In genomic region chr2:156066126-156066525, GRCm38 (mm10) we compare ENCODE assay signal across 9 mouse cellular contexts. TPM values are rescaled to one million over a fixed set of nuclear protein-coding genes. Genes with fewer than 3 reads are reported as not detected.
DNase-seq lines count a peak whose midpoint lies in the region; ATAC-seq lines count a peak whose summit lies in the region.
"Had no signal": no experiment of that assay in that cellular context is flagged by ENCODE, and none has a peak within 500 bp of the region (broad histone marks: within the 10 kb centered on the region; RNA-seq: fewer than 3 reads in every experiment).

No protein-coding gene starts in this region.

- H3K4me3 ChIP-seq in heart, embryonic 14.5 days (ENCODE audit: control insufficient read depth in 1 of 2, insufficient read depth in 1 of 2, low read depth in 1 of 2, low read length in 2 of 2) = peak overlapping the region; percentile 78 to 83
- peak overlapping the region; percentile 86 for H3K4me3 ChIP-seq in embryonic facial prominence, embryonic 10.5 days
- peak overlapping the region; percentile 82 for H3K4me3 ChIP-seq in midbrain, embryonic 15.5 days

- H3K9ac ChIP-seq in heart, embryonic 14.5 days (ENCODE audit: low read length) = peak overlapping the region; percentile 84
- H3K9ac ChIP-seq in midbrain, embryonic 15.5 days = peak overlapping the region; percentile 72

- no peaks in the 10 kb centered on the region for H3K27me3 ChIP-seq in heart, embryonic 14.5 days (ENCODE audit: control insufficient read depth, insufficient read depth, low read length)
- no peaks in the 10 kb centered on the region for H3K27me3 ChIP-seq in embryonic facial prominence, embryonic 10.5 days (replicated peaks; ENCODE audit: low read depth, poor library complexity, severe bottlenecking)
- no peaks in the 10 kb centered on the region for H3K27me3 ChIP-seq in midbrain, embryonic 15.5 days (replicated peaks)

- ATAC-seq in heart, embryonic 14.5 days (ENCODE audit: insufficient number of reproducible peaks, insufficient read depth, low FRiP score, low read depth) = peak; percentile 4; the same call in 1 of the 2 replicates
- peak; percentile 26 for ATAC-seq in midbrain, embryonic 15.5 days (replicated peaks)

- H3K4me2 ChIP-seq in heart, embryonic 14.5 days (ENCODE audit: low read length) = peak overlapping the region; percentile 97
- peak overlapping the region; percentile 84 for H3K4me2 ChIP-seq in midbrain, embryonic 15.5 days

- H3K27ac ChIP-seq in heart, embryonic 14.5 days (replicated peaks in 1 of 2; ENCODE audit: control insufficient read depth in 1 of 2, insufficient read depth in 1 of 2, low read depth in 2 of 2, low read length in 2 of 2) = no peak overlapping the region
- peak overlapping the region; percentile 96 for H3K27ac ChIP-seq in embryonic facial prominence, embryonic 10.5 days (replicated peaks)
- no peak overlapping the region for H3K27ac ChIP-seq in midbrain, embryonic 15.5 days

- H3K9me3 ChIP-seq in heart, embryonic 14.5 days (ENCODE audit: control insufficient read depth, low read length) = peaks cover 3% of the 10 kb centered on the region; the same call in 1 of the 2 replicates
- H3K9me3 ChIP-seq in embryonic facial prominence, embryonic 10.5 days = no peaks in the 10 kb centered on the region
- no peaks in the 10 kb centered on the region for H3K9me3 ChIP-seq in midbrain, embryonic 15.5 days

- H3K36me3 ChIP-seq in heart, embryonic 14.5 days (ENCODE audit: control insufficient read depth, insufficient read depth, low read length) = peaks cover 24% of the 10 kb centered on the region
- H3K36me3 ChIP-seq in embryonic facial prominence, embryonic 10.5 days (replicated peaks) = peaks cover 43% of the 10 kb centered on the region
- peaks cover 7% of the 10 kb centered on the region; the same call in 1 of the 2 replicates for H3K36me3 ChIP-seq in midbrain, embryonic 15.5 days (replicated peaks)

- no peak for DNase-seq in heart, postnatal 4 days
- DNase-seq in embryonic facial prominence, embryonic 10.5 days (ENCODE audit: low spot score) = no peak
- DNase-seq in kidney, adult 9 months = peak; percentile 33
- DNase-seq in spleen, postnatal 4 days (ENCODE audit: low spot score in 2 of 2) = no peak
- no peak for DNase-seq in left cerebral cortex, adult 18-20 months (ENCODE audit: low spot score in 2 of 2)
- DNase-seq in cerebellum, adult 9-10 months = no peak

- H3K4me1 ChIP-seq in heart, embryonic 14.5 days (ENCODE audit: control insufficient read depth in 2 of 2, insufficient read depth in 2 of 2, low read length in 2 of 2) = peaks cover 2 to 6% of the 10 kb centered on the region in 2 experiments; a peak in 3 of 4 replicates
- H3K4me1 ChIP-seq in embryonic facial prominence, embryonic 10.5 days = peaks cover 20% of the 10 kb centered on the region
- H3K4me1 ChIP-seq in midbrain, embryonic 15.5 days = peaks cover 11% of the 10 kb centered on the region; the same call in 1 of the 2 replicates

- WGBS in heart, embryonic 14.5 days = 37% methylated on average over 10 of the region's 10 CpGs
- 28% methylated on average over 10 of the region's 10 CpGs for WGBS in embryonic facial prominence, embryonic 10.5 days
- WGBS in midbrain, embryonic 15.5 days = 32% methylated on average over 10 of the region's 10 CpGs

RNA-seq across cellular contexts. Expression of gene Spag4, which starts 1.2 kb away (rescaled TPM):
- 1.8 and 2.3 TPM in 2 replicates for polyA plus RNA-seq in heart, embryonic 14.5 days (2014; fragmentation: Nextera tagmentation; extraction: Ambion mirVana)
- 1 to 10 TPM in 1 of 2 experiments, under 1 TPM in 1; 0.79 to 1.5 TPM for total RNA-seq in heart, postnatal 4 days (2021)
- polyA plus RNA-seq in embryonic facial prominence, embryonic 10.5 days (2016; fragmentation: Nextera tagmentation; extraction: Ambion mirVana) = 5.9 and 6.0 TPM in 2 replicates
- 7.6 and 8.0 TPM in 2 replicates for polyA plus RNA-seq in midbrain, embryonic 15.5 days (2015; fragmentation: Nextera tagmentation; extraction: Ambion mirVana)
- 1 to 10 TPM; 4.2 to 4.4 TPM for total RNA-seq in left cerebral cortex, adult 18-20 months (2021)

RNA-seq across cellular contexts. Expression of gene Fer1l4, which starts 13.4 kb away (rescaled TPM):
- not detected in 2 replicates for polyA plus RNA-seq in heart, embryonic 14.5 days (2014; fragmentation: Nextera tagmentation; extraction: Ambion mirVana)
- total RNA-seq in heart, postnatal 4 days (2021) = not detected
- polyA plus RNA-seq in embryonic facial prominence, embryonic 10.5 days (2016; fragmentation: Nextera tagmentation; extraction: Ambion mirVana) = 0.11 TPM in 1 of 2 replicates, not detected in the other
- polyA plus RNA-seq in midbrain, embryonic 15.5 days (2015; fragmentation: Nextera tagmentation; extraction: Ambion mirVana) = 0.13 TPM in 1 of 2 replicates, not detected in the other
- not detected for total RNA-seq in left cerebral cortex, adult 18-20 months (2021)
- polyA plus RNA-seq: Patski had no signal

RNA-seq across cellular contexts. Expression of gene Cpne1, which starts 45.6 kb away (rescaled TPM):
- polyA plus RNA-seq in heart, embryonic 14.5 days (2014; fragmentation: Nextera tagmentation; extraction: Ambion mirVana) = 21.8 and 22.1 TPM in 2 replicates
- 10 to 100 TPM; 16.4 to 19.3 TPM for total RNA-seq in heart, postnatal 4 days (2021)
- 75.6 and 79.6 TPM in 2 replicates for polyA plus RNA-seq in embryonic facial prominence, embryonic 10.5 days (2016; fragmentation: Nextera tagmentation; extraction: Ambion mirVana)
- polyA plus RNA-seq in midbrain, embryonic 15.5 days (2015; fragmentation: Nextera tagmentation; extraction: Ambion mirVana) = 27.5 and 29.6 TPM in 2 replicates
- 10 to 100 TPM; 23.4 to 25.3 TPM for total RNA-seq in left cerebral cortex, adult 18-20 months (2021)

RNA-seq across cellular contexts. Expression of gene Rbm12, which starts 45.7 kb away (rescaled TPM):
- 20.6 and 21.2 TPM in 2 replicates for polyA plus RNA-seq in heart, embryonic 14.5 days (2014; fragmentation: Nextera tagmentation; extraction: Ambion mirVana)
- 10 to 100 TPM; 40.2 to 43.6 TPM for total RNA-seq in heart, postnatal 4 days (2021)
- 50.8 and 52.6 TPM in 2 replicates for polyA plus RNA-seq in embryonic facial prominence, embryonic 10.5 days (2016; fragmentation: Nextera tagmentation; extraction: Ambion mirVana)
- polyA plus RNA-seq in midbrain, embryonic 15.5 days (2015; fragmentation: Nextera tagmentation; extraction: Ambion mirVana) = 25.8 and 26.6 TPM in 2 replicates
- 10 to 100 TPM; 22.9 to 24.9 TPM for total RNA-seq in left cerebral cortex, adult 18-20 months (2021)

RNA-seq across cellular contexts. Expression of gene Ergic3, which starts 58.3 kb away (rescaled TPM):
- polyA plus RNA-seq in heart, embryonic 14.5 days (2014; fragmentation: Nextera tagmentation; extraction: Ambion mirVana) = 169 and 188 TPM in 2 replicates
- 10 to 100 TPM; 86.5 to 91.5 TPM for total RNA-seq in heart, postnatal 4 days (2021)
- polyA plus RNA-seq in embryonic facial prominence, embryonic 10.5 days (2016; fragmentation: Nextera tagmentation; extraction: Ambion mirVana) = 178 and 183 TPM in 2 replicates
- 468 and 485 TPM in 2 replicates for polyA plus RNA-seq in midbrain, embryonic 15.5 days (2015; fragmentation: Nextera tagmentation; extraction: Ambion mirVana)
- 100 to 1,000 TPM; 216 to 235 TPM for total RNA-seq in left cerebral cortex, adult 18-20 months (2021)
